Comparison of ENCODE assay signal across 23 mouse cellular contexts in the genomic region with DNA sequence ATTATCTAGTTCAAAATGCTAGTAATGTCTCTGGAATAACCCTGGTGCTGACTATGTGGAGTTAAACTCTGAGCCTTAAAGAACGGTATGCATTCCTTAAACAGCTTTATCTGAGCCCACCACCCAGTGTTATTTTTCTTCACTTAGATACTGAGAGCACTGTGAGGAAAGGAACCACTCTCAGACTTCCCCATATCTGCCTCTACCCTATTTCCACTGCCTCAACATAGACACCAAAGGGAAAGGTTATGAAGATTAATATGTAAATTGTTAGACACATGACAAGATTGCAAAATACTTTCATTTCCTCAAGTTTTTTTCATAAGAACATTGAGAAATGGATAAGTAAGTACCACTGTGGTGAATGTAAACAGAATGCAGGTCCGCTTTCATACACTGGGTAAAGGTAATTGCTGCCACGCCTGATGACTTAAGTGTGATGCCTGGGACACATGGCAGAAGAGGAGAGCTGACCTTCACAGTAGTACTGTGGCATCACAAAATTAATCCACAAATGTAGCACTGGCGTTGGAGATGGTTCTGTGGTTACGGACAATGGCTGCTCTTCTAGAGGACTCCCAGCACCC. TPM values are rescaled to one million over a fixed set of nuclear protein-coding genes. Genes with fewer than 3 reads are reported as not detected.
A peak's percentile ranks its signal among the peaks of the same experiment; 100 is the strongest.
DNase-seq lines count a peak whose midpoint lies in the region; ATAC-seq and TF ChIP-seq lines count a peak whose summit lies in the region.
"Had no signal": no experiment of that assay in that cellular context is flagged by ENCODE, and none has a peak within 500 bp of the region (broad histone marks: within the 10 kb centered on the region; RNA-seq: fewer than 3 reads in every experiment).

No protein-coding gene starts in this region.

- H3K4me2 ChIP-seq in lung, postnatal 0 days (replicated peaks; ENCODE audit: low read depth, low read length) = no peak overlapping the region
- H3K4me2 ChIP-seq: embryonic facial prominence, embryonic 12.5 days; hindbrain, embryonic 15.5 days; liver, embryonic 13.5 days; midbrain, embryonic 11.5 days; neural tube, embryonic 12.5 days; stomach, embryonic 15.5 days had no signal

- H3K9me3 ChIP-seq in lung, postnatal 0 days (ENCODE audit: low read length) = no peaks in the 10 kb centered on the region
- H3K9me3 ChIP-seq in MEL (replicated peaks; ENCODE audit: insufficient read depth, low read length) = no peaks in the 10 kb centered on the region
- H3K9me3 ChIP-seq: embryonic facial prominence, embryonic 12.5 days; hindbrain, embryonic 15.5 days; liver, embryonic 13.5 days; neural tube, embryonic 12.5 days; stomach, embryonic 15.5 days had no signal

- no peak overlapping the region for H3K9ac ChIP-seq in lung, postnatal 0 days (replicated peaks; ENCODE audit: low read depth)
- no peak overlapping the region for H3K9ac ChIP-seq in MEL (ENCODE audit: control insufficient read depth, low read depth, low read length, poor library complexity, severe bottlenecking)
- H3K9ac ChIP-seq: embryonic facial prominence, embryonic 12.5 days; forebrain, postnatal 0 days; hindbrain, embryonic 15.5 days; liver, embryonic 13.5 days; neural tube, embryonic 12.5 days; stomach, embryonic 15.5 days had no signal

- H3K4me1 ChIP-seq in lung, postnatal 0 days (ENCODE audit: insufficient read depth, low read depth, low read length) = no peaks in the 10 kb centered on the region
- H3K4me1 ChIP-seq in MEL (ENCODE audit: control insufficient read depth in 1 of 2, insufficient read depth in 2 of 2, low read length in 2 of 2) = no peaks in the 10 kb centered on the region
- H3K4me1 ChIP-seq: embryonic facial prominence, embryonic 12.5 days; hindbrain, embryonic 15.5 days; liver, embryonic 13.5 days; neural tube, embryonic 12.5 days; stomach, embryonic 15.5 days had no signal

- H3K36me3 ChIP-seq in lung, postnatal 0 days (ENCODE audit: insufficient read depth, low read length) = no peaks in the 10 kb centered on the region
- peaks cover 5 to 7% of the 10 kb centered on the region in 2 experiments; a peak in 3 of 4 replicates for H3K36me3 ChIP-seq in MEL (ENCODE audit: control insufficient read depth in 1 of 2, insufficient read depth in 2 of 2, low read length in 2 of 2)
- H3K36me3 ChIP-seq: embryonic facial prominence, embryonic 12.5 days; hindbrain, embryonic 15.5 days; liver, embryonic 13.5 days; neural tube, embryonic 12.5 days; stomach, embryonic 15.5 days had no signal

- no peak for ATAC-seq in lung, postnatal 0 days
- peak; percentile 88 for ATAC-seq in common myeloid progenitor, adult 5-6 weeks (replicated peaks; ENCODE audit: low read depth, poor library complexity, severe bottlenecking)
- peak; percentile 96 for ATAC-seq in monocyte, adult 5-6 weeks (replicated peaks; ENCODE audit: insufficient number of reproducible peaks, low FRiP score, low TSS enrichment, poor library complexity, severe bottlenecking)
- ATAC-seq: forebrain, postnatal 0 days had no signal

- DNase-seq in lung, postnatal 0 days (ENCODE audit: low spot score) = peak; percentile 32
- no peak for DNase-seq in lung, postnatal 10 days
- peak; percentile 66 for DNase-seq in MEL (ENCODE audit: low read depth, low spot score)
- no peak for DNase-seq in gastrocnemius, adult 8-10 months (ENCODE audit: low spot score in 2 of 2)
- no peak for DNase-seq in layer of hippocampus, adult 11-12 months (ENCODE audit: low spot score)
- DNase-seq: adrenal gland, postnatal 36 days; cerebellum, adult 11 months; cerebellum, adult 9-11 months; forebrain, postnatal 0 days; gastrocnemius, postnatal 25 days; kidney, adult 2 months; liver, embryonic 13.5 days; right cerebral cortex, postnatal 14 days; thymus, postnatal 25 days had no signal

- 81% methylated on average over 5 of the region's 5 CpGs for WGBS in lung, postnatal 0 days

- no peak overlapping the region for H3K4me3 ChIP-seq in lung, postnatal 0 days (ENCODE audit: low read depth, low read length)
- H3K4me3 ChIP-seq in MEL (ENCODE audit: control insufficient read depth in 1 of 2, insufficient read depth in 1 of 2, low read depth in 2 of 2, low read length in 2 of 2) = no peak overlapping the region
- H3K4me3 ChIP-seq: embryonic facial prominence, embryonic 12.5 days; hindbrain, embryonic 15.5 days; layer of hippocampus, adult 2 months; liver, embryonic 13.5 days; neural tube, embryonic 12.5 days; stomach, embryonic 15.5 days had no signal

- H3K79me2 ChIP-seq in MEL (ENCODE audit: control insufficient read depth, insufficient read depth, low read length, poor library complexity) = no peaks in the 10 kb centered on the region

- no peak for TF ChIP-seq CTCF in lung, postnatal 0 days (IDR thresholded peaks at IDR 0.05)
- TF ChIP-seq CTCF in MEL (IDR thresholded peaks at IDR 0.05 in 2 of 3, conservative IDR thresholded peaks at IDR 0.05 in 1 of 3; ENCODE audit: control insufficient read depth in 1 of 3, insufficient read depth in 1 of 3, low read depth in 2 of 3, low read length in 3 of 3, poor library complexity in 1 of 3, severe bottlenecking in 1 of 3) = no peak

- TF ChIP-seq RAD21 in MEL (IDR thresholded peaks at IDR 0.05; ENCODE audit: low read depth, low read length) = no peak

- no peak overlapping the region for H3K27ac ChIP-seq in lung, postnatal 0 days (ENCODE audit: low read length)
- H3K27ac ChIP-seq in MEL (ENCODE audit: control insufficient read depth, low read depth, low read length) = no peak overlapping the region
- H3K27ac ChIP-seq: embryonic facial prominence, embryonic 12.5 days; hindbrain, embryonic 15.5 days; kidney, postnatal 0 days; layer of hippocampus, adult 2 months; liver, embryonic 13.5 days; neural tube, embryonic 12.5 days; stomach, embryonic 15.5 days had no signal

- 0 out of 2 replicates have a peak, but pooled peaks have one; percentile 22 for TF ChIP-seq EP300 in lung, postnatal 0 days (IDR thresholded peaks at IDR 0.05)
- TF ChIP-seq EP300 in MEL (IDR thresholded peaks at IDR 0.05; ENCODE audit: low read depth in 1 of 2, low read length in 2 of 2) = peak in 1 of 2 experiments; percentile 58; a peak in 2 of 4 replicates

- no peaks in the 10 kb centered on the region for H3K27me3 ChIP-seq in lung, postnatal 0 days (replicated peaks; ENCODE audit: insufficient read depth, low read length)
- no peaks in the 10 kb centered on the region for H3K27me3 ChIP-seq in MEL (ENCODE audit: control insufficient read depth in 1 of 2, insufficient read depth in 2 of 2, low read length in 2 of 2)
- H3K27me3 ChIP-seq: embryonic facial prominence, embryonic 12.5 days; hindbrain, embryonic 15.5 days; liver, embryonic 13.5 days; neural tube, embryonic 12.5 days; stomach, embryonic 15.5 days had no signal

- no peak for TF ChIP-seq POLR2A in MEL (IDR thresholded peaks at IDR 0.05; ENCODE audit: control insufficient read depth in 1 of 2, insufficient read depth in 1 of 2, low read depth in 1 of 2, low read length in 2 of 2, poor library complexity in 1 of 2)

TF ChIP-seq in MEL, 35 proteins besides CTCF, POLR2A, EP300 and RAD21:
- TF ChIP-seq POLR2AphosphoS5 (IDR thresholded peaks at IDR 0.05; ENCODE audit: borderline replicate concordance, low read depth, low read length) (no peak), NRF1 (IDR thresholded peaks at IDR 0.05; ENCODE audit: insufficient read depth, low read depth, low read length, poor library complexity, severe bottlenecking) (no peak), MAZ (IDR thresholded peaks at IDR 0.05; ENCODE audit: low read depth, low read length) (no peak), TAL1 (IDR thresholded peaks at IDR 0.05; ENCODE audit: low read length) (0 out of 2 replicates have a peak, but pooled peaks have one; percentile 34), RCOR1 (IDR thresholded peaks at IDR 0.05; ENCODE audit: low read depth, low read length) (no peak), GATA1 (IDR thresholded peaks at IDR 0.05; ENCODE audit: low read depth, low read length) (peak; percentile 44; the same call in 1 of the 2 replicates), MAFK (IDR thresholded peaks at IDR 0.05; ENCODE audit: borderline replicate concordance, low read depth, low read length) (no peak), E2F4 (IDR thresholded peaks at IDR 0.05; ENCODE audit: borderline replicate concordance, low read depth, low read length) (no peak)

RNA-seq across cellular contexts. Expression of a gene that starts 54.5 kb away (rescaled TPM):
- polyA plus RNA-seq in lung, postnatal 0 days (2015; fragmentation: Nextera tagmentation; extraction: Ambion mirVana) = 7.0 and 7.7 TPM in 2 replicates
- 5.0 and 5.1 TPM in 2 replicates for total RNA-seq in MEL (2012; rRNA removed)
- polyA plus RNA-seq in MEL (2012; ENCODE audit: insufficient read depth in 1 of 2, insufficient read length in 2 of 2, low read depth in 1 of 2, low replicate concordance in 2 of 2, missing spikeins in 1 of 2) = 10 to 100 TPM in 1 of 2 experiments, not detected in 1; 11.5 TPM
- total RNA-seq in common myeloid progenitor, adult 5-6 weeks (2017) = 12.6 and 16.8 TPM in 2 replicates
- 41.6 to 52.5 TPM (median 41.9 TPM) in 3 replicates for total RNA-seq in monocyte, adult 5-6 weeks (2017)
- 1 to 10 TPM; 3.6 to 7.0 (median 5.3) TPM for total RNA-seq in gastrocnemius, adult 8-10 months (2022)

Comparison
In these comparisons a context has a peak if more than half of its experiments do, and no peak if none do; other contexts are left out.
1. DNase-seq: peak in lung, postnatal 0 days (single experiment) and MEL (single experiment); none in lung, postnatal 10 days (single experiment), gastrocnemius, adult 8-10 months (0 of 2) and layer of hippocampus, adult 11-12 months (single experiment).